Mouse (Mus musculus) hindbrain, embryonic 12.5 days (tissue): ENCODE results near the gene Gm20390. TPM values are rescaled to one million over a fixed set of nuclear protein-coding genes. Genes with fewer than 3 reads are reported as not detected.

Experiments used
- ATAC-seq: fragments of 200-750 bp; cut with Nextera tagmentation; 2 replicates; pipeline ENCODE4 v1.8.0; 2017; ENCODE audit warnings: moderate TSS enrichment; ENCODE audit not compliant: low FRiP score
- H3K27ac ChIP-seq: fragments of 300-500 bp; sonication (generic); 2 replicates; pipeline ENCODE4 v1.5.1; 2016; ENCODE audit warnings: mild to moderate bottlenecking
- H3K27me3 ChIP-seq: fragments of 300-500 bp; sonication (generic); 2 replicates; pipeline ENCODE4 v1.6.1; 2016; ENCODE audit warnings: mild to moderate bottlenecking
- H3K36me3 ChIP-seq: fragments of 300-500 bp; sonication (generic); 2 replicates; pipeline ENCODE4 v1.6.1; 2016; ENCODE audit warnings: mild to moderate bottlenecking
- H3K4me1 ChIP-seq: fragments of 300-500 bp; sonication (generic); 2 replicates; pipeline ENCODE4 v1.6.1; 2016
- H3K4me2 ChIP-seq: fragments of 300-500 bp; sonication (generic); replicated peaks from 2 replicates; pipeline ENCODE4 v1.6.1; 2016; ENCODE audit warnings: mild to moderate bottlenecking
- H3K4me3 ChIP-seq: fragments of 300-500 bp; sonication (generic); 2 replicates; pipeline ENCODE4 v1.5.1; 2016; ENCODE audit warnings: mild to moderate bottlenecking
- H3K9ac ChIP-seq: fragments of 300-500 bp; sonication (generic); 2 replicates; pipeline ENCODE4 v1.6.1; 2016; ENCODE audit warnings: mild to moderate bottlenecking, moderate library complexity
- H3K9me3 ChIP-seq: fragments of 300-500 bp; sonication (generic); replicated peaks from 2 replicates; pipeline ENCODE4 v1.6.1; 2016; ENCODE audit warnings: mild to moderate bottlenecking
- WGBS: fragments of 180-500 bp; shearing (Covaris S2); methylation state at CpG from one replicate; pipeline ENCODE4 v1.1.7; 2016; 5-methylcytosine and 5-hydroxymethylcytosine counted together
- polyA plus RNA-seq: library from polyadenylated mRNA; unstranded; fragments of >200 nt; fragmentation: Nextera tagmentation; extraction: Ambion mirVana; gene quantifications from 2 replicates; pipeline ENCODE4 v1.2.1, GENCODE M21; 2016

The Gm20390 gene
- polyA plus RNA-seq, result 327 and 355 TPM in 2 replicates

DNA sequence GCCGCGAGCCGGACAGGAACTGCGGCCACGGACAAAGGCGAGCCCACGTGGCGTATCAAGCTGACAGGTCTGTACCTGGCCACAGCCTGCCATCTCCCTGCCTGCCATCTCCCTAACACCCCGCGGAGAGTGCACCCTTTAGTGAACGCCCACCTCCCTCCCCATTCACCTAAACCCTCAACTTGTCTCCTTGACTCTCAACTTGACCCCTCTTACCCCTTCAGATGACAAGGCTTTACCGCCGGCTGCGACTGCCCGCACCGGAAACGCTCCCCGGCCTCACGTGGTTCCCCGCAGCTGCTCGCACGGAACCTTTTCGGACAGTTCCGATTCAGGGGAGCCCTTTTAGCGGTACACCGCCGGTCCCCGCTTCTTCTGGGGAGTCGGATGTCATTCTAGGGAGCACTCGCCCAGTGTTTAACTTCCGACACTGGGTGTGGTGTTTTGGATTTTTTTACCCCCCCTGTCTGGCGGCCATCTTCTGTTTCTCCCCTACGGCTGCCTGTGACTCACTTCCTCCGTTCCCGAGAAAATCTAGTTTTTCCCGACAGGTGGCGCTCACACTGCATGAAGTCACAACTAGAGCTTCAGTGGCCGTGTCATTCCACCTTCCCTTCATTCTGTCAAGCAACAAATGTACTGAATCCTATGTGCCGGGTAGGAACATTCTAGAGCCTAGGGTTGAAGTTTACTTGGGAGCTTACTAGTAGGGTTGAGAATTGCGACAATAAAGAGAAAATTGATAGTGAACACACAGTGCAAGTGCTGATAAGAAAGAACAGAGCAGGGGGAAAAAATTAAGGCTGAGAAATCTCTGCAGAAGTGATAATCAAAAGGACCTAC lies at the start of gene Gm20390, which contains the start of gene Nme1:
TSS of gene Gm20390 (minus strand) at position 289 of the 843 bp plus-strand sequence.
TSS of gene Nme1 (minus strand) at position 517 of the 843 bp plus-strand sequence.
- Histone ChIP-seq H3K9me3 (no peaks in the 10 kb centered on the region), H3K4me2 (peak within 1 kb of the TSS; percentile 64), H3K9ac (peak within 1 kb of the TSS; percentile 66), H3K4me1 (peaks cover 17% of the 10 kb centered on the region), H3K27ac (peak within 1 kb of the TSS; percentile 79), H3K36me3 (peaks cover 25% of the 10 kb centered on the region), H3K4me3 (peak within 1 kb of the TSS; percentile 70), H3K27me3 (no peaks in the 10 kb centered on the region)
- ATAC-seq, result peak; percentile 94
- WGBS, result under 1% methylated on average over 40 of the region's 40 CpGs

DNA sequence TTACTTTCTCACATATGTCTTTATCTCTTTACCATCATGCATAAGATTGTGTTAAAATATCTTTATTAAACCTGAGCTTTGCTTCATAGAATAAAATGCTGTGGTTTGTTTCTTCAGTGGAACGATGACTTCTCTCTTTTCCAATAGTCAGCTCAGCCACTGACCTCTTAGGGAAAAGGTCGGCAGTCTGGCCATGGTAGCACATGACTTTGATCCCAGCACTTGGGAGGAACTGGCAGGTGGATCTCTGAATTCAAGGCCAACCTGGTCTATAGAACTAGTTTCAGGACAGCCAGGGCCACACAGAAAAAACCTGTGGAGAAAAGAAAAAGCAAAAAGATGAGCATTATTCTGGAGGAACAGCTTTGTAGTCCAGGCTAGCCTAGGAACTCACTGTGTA lies 35.3 kb upstream of the Gm20390 start:
- Histone ChIP-seq H3K4me2 (no peak overlapping the region), H3K27ac (no peak overlapping the region), H3K27me3 (no peaks in the 10 kb centered on the region), H3K9ac (no peak overlapping the region), H3K4me1 (0 out of 2 replicates have a peak, but pooled peaks cover 9% of the 10 kb centered on the region), H3K4me3 (no peak overlapping the region), H3K9me3 (no peaks in the 10 kb centered on the region), H3K36me3 (no peaks in the 10 kb centered on the region; the same call in 1 of the 2 replicates)
- no peak for ATAC-seq
- 95% methylated on average over 2 of the region's 2 CpGs for WGBS

DNA sequence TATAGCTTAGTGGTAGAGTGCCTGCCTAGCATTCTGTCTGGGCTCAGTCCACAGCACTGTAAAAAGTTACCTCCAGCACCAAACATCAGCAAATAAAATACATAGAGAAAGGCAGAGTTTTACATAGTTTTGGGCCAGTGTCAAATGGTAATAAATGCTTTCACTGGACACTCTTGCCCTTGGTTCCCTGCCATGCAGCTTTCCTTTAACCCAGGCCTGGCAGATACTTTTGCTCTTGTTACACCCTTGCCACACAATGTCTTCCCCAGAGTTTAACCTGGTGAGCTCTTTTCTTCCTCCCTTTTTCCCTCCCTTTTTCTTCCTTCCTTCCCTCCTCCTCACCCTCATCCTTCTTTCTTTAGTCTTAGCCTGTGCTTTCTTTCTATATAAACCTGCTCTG lies 31.2 kb upstream of the Gm20390 start:
- no peak for ATAC-seq
- H3K36me3 ChIP-seq, result no peaks in the 10 kb centered on the region; the same call in 1 of the 2 replicates
- no peaks in the 10 kb centered on the region for H3K27me3 ChIP-seq
- no peak overlapping the region for H3K4me2 ChIP-seq
- no peaks in the 10 kb centered on the region for H3K9me3 ChIP-seq
- peaks cover 28% of the 10 kb centered on the region for H3K4me1 ChIP-seq
- no peak overlapping the region for H3K9ac ChIP-seq
- no peak overlapping the region for H3K27ac ChIP-seq
- no peak overlapping the region for H3K4me3 ChIP-seq

DNA sequence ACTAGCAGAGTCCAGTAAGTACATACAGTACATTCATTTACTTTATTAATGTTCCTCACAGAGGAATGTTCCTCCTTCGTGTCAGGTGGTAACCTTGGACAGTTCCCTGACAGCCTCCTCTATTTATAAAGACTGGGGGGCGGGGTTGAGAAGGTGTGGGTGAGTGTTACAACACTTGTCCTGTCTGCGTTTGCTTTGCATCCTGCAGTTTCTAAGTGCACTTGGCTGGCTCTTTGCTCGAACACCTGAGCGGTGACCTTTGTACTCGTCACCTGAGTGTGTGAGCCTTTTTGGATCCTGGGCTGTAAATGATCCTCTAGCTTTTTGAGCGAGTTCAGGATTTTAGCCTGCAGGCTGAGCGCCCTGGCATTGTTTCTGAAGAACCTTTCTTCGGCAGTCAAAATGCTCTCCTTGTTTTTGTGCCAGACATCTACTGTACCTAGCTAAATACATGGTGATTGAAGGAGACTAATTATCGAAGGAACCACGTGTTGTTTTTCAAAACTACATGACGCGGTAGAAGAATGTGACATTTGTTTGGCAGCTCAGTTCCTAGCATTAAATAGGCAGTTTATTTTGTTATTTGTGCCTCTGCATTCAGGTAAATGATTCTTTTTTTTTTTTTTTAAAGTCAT lies 29.2 kb upstream of the Gm20390 start:
- no peak for ATAC-seq
- peaks cover 28% of the 10 kb centered on the region for H3K4me1 ChIP-seq
- H3K9ac ChIP-seq, result peak overlapping the region; percentile 91
- H3K36me3 ChIP-seq, result no peaks in the 10 kb centered on the region
- peak overlapping the region; percentile 92 for H3K4me3 ChIP-seq
- WGBS, result 35% methylated on average over 13 of the region's 13 CpGs
- H3K9me3 ChIP-seq, result no peaks in the 10 kb centered on the region
- peak overlapping the region; percentile 97 for H3K4me2 ChIP-seq
- peaks cover 3% of the 10 kb centered on the region; the same call in 1 of the 2 replicates for H3K27me3 ChIP-seq
- H3K27ac ChIP-seq, result no peak overlapping the region

DNA sequence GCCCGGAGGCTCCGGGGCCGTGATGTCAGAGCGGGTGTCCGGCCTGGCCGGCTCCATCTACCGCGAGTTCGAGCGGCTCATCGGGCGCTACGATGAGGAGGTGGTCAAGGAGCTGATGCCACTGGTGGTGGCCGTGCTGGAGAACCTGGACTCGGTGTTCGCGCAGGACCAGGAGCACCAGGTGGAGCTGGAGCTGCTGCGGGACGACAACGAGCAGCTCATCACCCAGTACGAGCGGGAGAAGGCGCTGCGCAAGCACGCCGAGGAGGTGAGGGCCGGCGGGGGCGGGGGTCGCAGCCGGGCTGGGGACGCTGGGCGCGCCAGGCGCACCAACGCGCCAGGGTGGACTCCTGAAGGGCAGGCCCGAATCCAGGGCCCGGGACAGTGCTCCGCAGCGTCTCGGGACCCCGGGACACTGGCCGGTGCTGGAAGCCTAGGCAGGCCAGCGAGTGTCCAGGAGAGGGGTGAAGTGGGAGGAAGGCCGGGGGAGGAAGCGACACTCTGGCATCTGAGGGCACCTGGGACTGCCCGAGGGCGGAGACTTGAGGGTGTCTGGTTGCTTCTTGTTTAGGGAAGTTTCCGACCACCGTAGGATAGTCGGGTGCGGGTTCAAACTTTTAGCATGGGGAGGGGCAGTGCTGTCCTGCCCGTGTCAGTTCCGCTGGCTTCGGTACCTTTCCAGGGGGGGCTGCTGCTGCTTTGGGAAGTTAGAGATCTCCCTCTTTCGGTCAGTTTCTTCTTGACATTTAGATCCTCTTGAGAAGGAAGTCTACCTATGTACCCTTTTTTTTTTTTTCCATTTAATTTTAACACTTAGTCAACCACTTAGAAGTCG lies 28.4 kb upstream of the Gm20390 start:
- WGBS, result under 1% methylated on average over 58 of the region's 58 CpGs
- Histone ChIP-seq H3K4me1 (peaks cover 28% of the 10 kb centered on the region), H3K9me3 (no peaks in the 10 kb centered on the region), H3K27me3 (peaks cover 3% of the 10 kb centered on the region; the same call in 1 of the 2 replicates), H3K9ac (peak overlapping the region; percentile 91), H3K36me3 (no peaks in the 10 kb centered on the region), H3K4me3 (peak overlapping the region; percentile 92), H3K27ac (peak overlapping the region; percentile 93), H3K4me2 (peak overlapping the region; percentile 97)
- peak; percentile 70; the same call in 1 of the 2 replicates for ATAC-seq

DNA sequence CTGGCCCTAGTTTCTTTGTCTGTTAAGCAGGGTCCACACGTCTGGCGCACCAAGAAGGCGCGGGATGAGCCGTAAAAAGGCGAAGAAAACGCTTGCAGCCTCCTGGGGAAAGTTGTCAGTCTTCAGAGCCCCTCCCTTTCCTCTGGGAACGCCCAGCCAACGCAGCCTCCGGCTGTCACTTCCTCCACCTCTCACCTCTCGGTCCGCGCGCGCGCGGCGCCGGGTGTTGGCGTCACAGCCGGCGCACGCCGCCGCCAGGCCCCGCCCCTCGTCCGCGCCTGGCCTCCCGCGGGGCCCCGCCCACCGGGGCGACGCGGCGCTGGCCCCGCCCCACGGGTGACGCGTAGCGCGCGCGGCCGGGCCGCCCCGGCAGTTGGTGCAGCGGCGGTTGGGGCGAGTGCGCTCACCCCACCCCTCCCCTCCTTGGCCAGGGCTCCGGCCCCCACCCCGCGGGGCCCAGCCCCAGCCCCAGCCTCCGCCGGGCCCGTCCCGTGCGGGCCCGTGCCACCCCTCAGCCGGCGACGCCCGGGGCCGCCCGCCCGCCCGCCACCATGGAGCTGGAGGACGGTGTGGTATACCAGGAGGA lies 27.7 kb upstream of the Gm20390 start, which contains the start of gene Spag9:
TSS of gene Spag9 (plus strand) at position 372 of the 586 bp plus-strand sequence.
- Histone ChIP-seq H3K36me3 (no peaks in the 10 kb centered on the region), H3K9me3 (no peaks in the 10 kb centered on the region), H3K9ac (peak within 1 kb of the TSS; percentile 91), H3K4me3 (peak within 1 kb of the TSS; percentile 92), H3K4me2 (peak within 1 kb of the TSS; percentile 97), H3K27me3 (peaks cover 3% of the 10 kb centered on the region; the same call in 1 of the 2 replicates), H3K27ac (peak within 1 kb of the TSS; percentile 93), H3K4me1 (peaks cover 28% of the 10 kb centered on the region)
- 1% methylated on average over 51 of the region's 70 CpGs for WGBS
- ATAC-seq, result peak; percentile 94

DNA sequence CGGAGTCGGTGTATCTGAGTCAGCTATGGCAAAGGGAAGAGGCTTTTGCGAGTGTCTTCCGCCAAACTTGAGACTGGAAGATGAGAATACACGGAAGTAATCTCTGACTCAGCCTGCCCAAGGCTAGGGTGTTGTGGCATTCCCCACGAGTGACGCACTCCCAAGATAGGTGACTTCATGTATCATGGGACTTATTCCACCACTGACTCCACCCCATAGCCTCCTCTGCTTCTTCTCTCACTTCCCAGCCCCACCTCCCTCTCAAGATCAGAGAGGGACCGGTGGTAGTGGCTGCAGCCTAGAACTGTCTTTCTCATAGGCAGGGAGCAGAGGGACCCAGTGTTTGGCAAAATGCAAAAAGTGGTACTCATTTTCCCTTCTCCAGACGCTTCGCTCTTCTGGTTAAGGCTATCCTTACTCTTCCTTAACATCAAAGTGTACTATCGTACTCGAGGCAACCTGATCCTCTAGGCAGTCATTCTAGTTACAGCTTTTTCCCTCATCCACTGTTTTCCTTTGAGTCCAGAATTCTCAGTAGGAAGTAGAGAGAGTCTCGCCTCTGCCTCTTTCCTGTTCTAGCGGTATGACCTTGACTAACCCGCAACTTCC lies 27.1 kb upstream of the Gm20390 start:
- peak overlapping the region; percentile 92 for H3K4me3 ChIP-seq
- peaks cover 3% of the 10 kb centered on the region; the same call in 1 of the 2 replicates for H3K27me3 ChIP-seq
- H3K4me2 ChIP-seq, result peak overlapping the region; percentile 97
- H3K27ac ChIP-seq, result peak overlapping the region; percentile 93
- WGBS, result 11% methylated on average over 15 of the region's 15 CpGs
- peak overlapping the region; percentile 91 for H3K9ac ChIP-seq
- H3K9me3 ChIP-seq, result no peaks in the 10 kb centered on the region
- ATAC-seq, result peak; percentile 27; the same call in 1 of the 2 replicates
- H3K36me3 ChIP-seq, result no peaks in the 10 kb centered on the region
- peaks cover 28% of the 10 kb centered on the region for H3K4me1 ChIP-seq

DNA sequence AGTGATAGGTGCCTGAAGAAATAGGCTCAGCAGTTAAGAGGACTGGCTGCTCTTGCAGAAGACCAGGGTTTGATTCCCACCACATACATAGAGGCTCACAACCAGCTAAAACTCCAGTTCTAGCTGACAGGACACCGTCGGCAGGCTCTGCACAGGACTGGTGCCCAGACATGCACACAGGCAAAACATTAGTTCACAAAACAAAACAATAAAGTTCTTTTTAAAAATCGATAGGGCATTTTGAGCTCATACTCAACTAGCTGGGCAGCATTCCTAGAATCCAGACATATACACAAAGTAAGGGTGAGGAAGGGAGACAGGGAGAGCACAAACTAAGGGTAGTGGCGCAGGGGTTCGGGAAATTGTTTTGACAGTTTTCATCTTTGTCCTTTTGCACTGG lies 26.4 kb upstream of the Gm20390 start:
- WGBS, result 68% methylated on average over 5 of the region's 5 CpGs
- no peak overlapping the region for H3K4me3 ChIP-seq
- peak overlapping the region; percentile 91; the same call in 1 of the 2 replicates for H3K9ac ChIP-seq

DNA sequence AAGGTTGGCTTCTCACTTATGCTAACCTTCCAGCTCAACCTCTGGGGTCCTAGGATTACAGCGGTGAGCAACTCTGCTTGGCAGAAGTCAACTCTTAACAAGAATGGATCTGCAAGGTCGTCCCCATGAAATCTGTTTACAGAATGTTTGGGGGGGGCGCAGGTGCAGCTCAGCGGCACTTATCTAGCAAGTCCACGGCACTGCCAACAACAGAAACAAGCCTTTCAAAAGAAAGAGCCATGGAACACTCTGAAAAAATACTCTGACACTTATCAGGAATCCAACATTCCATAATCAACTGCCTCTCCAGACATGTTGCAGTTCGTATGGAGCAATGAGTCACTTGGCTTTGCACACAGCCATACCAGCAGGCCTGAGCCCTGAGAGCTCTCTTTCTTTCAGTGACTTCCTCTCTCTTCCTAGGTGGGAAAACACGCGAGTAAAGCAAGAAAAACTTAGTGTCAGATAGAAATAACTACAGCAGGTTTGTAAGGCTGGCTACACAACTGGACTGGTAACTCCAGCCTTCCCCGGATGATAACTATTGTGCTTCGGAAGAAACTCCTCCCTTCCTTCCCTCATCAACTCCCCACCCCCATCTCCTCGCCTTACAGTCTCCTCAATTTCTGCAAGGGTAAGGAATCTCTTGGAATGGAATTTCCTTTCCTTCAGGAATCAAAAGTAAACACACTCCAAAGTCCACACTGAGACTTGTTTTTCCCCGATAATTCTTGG lies 20.4 kb upstream of the Gm20390 start:
- Histone ChIP-seq H3K27ac (no peak overlapping the region), H3K4me2 (no peak overlapping the region), H3K36me3 (no peaks in the 10 kb centered on the region), H3K4me1 (no peaks in the 10 kb centered on the region), H3K27me3 (peaks cover 3% of the 10 kb centered on the region; the same call in 1 of the 2 replicates), H3K9me3 (no peaks in the 10 kb centered on the region), H3K4me3 (no peak overlapping the region), H3K9ac (no peak overlapping the region)
- no peak for ATAC-seq
- WGBS, result 64% methylated on average over 12 of the region's 12 CpGs

More for the DNA sequence above, 26.4 kb upstream of the Gm20390 start:
- peak overlapping the region; percentile 97 for H3K4me2 ChIP-seq
- no peak overlapping the region for H3K27ac ChIP-seq
- H3K27me3 ChIP-seq, result peaks cover 3% of the 10 kb centered on the region; the same call in 1 of the 2 replicates
- ATAC-seq, result no peak
- no peaks in the 10 kb centered on the region for H3K9me3 ChIP-seq
- H3K36me3 ChIP-seq, result no peaks in the 10 kb centered on the region
- H3K4me1 ChIP-seq, result peaks cover 27% of the 10 kb centered on the region

DNA sequence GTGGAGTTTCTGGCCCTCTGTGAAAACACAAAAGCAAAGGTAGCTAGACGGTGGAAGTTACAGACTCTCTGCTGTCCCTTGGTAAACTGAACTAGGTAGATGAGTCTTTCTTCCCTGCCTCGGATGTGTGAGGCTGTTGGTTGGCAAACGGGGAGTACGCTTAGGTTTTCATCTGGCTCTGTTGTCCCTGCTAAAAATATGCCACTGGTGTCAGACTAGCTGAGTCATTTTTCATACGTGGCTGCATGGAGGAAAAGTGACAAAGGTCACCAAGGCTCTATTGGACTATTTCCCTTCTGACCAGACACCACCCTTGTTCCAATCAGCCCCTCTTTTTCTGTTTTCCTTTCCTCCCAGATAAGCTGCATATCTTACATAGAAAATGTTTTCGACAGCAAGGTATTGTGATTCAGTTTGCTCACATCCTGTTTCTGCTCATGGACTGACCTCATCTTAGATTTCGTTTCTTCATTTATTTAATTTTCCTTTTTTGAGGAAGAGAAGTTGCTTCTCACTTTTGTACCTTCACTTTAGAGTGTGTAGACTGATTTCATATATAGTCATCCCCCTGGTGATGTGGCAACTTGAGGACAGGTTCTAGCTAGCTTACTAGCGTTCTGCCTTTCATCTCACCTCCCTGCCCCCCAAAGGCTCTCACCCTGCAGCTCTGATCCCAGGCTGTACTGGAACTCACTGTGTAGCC lies 19.7 kb upstream of the Gm20390 start:
- 71% methylated on average over 8 of the region's 8 CpGs for WGBS
- H3K27ac ChIP-seq, result no peak overlapping the region

More for the DNA sequence above, 19.7 kb upstream of the Gm20390 start:
- no peak overlapping the region for H3K4me3 ChIP-seq
- no peaks in the 10 kb centered on the region for H3K36me3 ChIP-seq
- H3K9me3 ChIP-seq, result no peaks in the 10 kb centered on the region
- no peak overlapping the region for H3K4me2 ChIP-seq
- no peak overlapping the region for H3K9ac ChIP-seq
- no peak for ATAC-seq
- H3K27me3 ChIP-seq, result peaks cover 2% of the 10 kb centered on the region; the same call in 1 of the 2 replicates
- H3K4me1 ChIP-seq, result no peaks in the 10 kb centered on the region
